Mouse (Mus musculus) stomach, embryonic 15.5 days (tissue): ENCODE measurements around the gene Hrh1. TPM values are rescaled to one million over a fixed set of nuclear protein-coding genes. Genes with fewer than 3 reads are reported as not detected.

Source experiments
- ATAC-seq: fragments of 200-750 bp; cut with Nextera tagmentation; 2 replicates; pipeline ENCODE4 v1.8.0; 2017; ENCODE audit warnings: low read depth, moderate number of reproducible peaks, moderate TSS enrichment; ENCODE audit not compliant: insufficient read depth, low FRiP score
- H3K27ac ChIP-seq: fragments of 300-500 bp; sonication (generic); 2 replicates; pipeline ENCODE4 v1.5.1; 2015; ENCODE audit warnings: mild to moderate bottlenecking, inconsistent platforms
- H3K27me3 ChIP-seq: fragments of 300-500 bp; sonication (generic); replicated peaks from 2 replicates; pipeline ENCODE4 v1.6.1; 2015; ENCODE audit warnings: inconsistent platforms
- H3K36me3 ChIP-seq: fragments of 300-500 bp; sonication (generic); 2 replicates; pipeline ENCODE4 v1.6.1; 2015; ENCODE audit warnings: inconsistent platforms
- H3K4me1 ChIP-seq: fragments of 300-500 bp; sonication (generic); 2 replicates; pipeline ENCODE4 v1.6.1; 2015; ENCODE audit warnings: inconsistent platforms
- H3K4me2 ChIP-seq: fragments of 300-500 bp; sonication (generic); 2 replicates; pipeline ENCODE4 v1.6.1; 2015; ENCODE audit warnings: mild to moderate bottlenecking, inconsistent platforms
- H3K4me3 ChIP-seq: fragments of 300-500 bp; sonication (generic); replicated peaks from 2 replicates; pipeline ENCODE4 v1.5.1; 2015; ENCODE audit warnings: inconsistent platforms
- H3K9ac ChIP-seq: fragments of 300-500 bp; sonication (generic); 2 replicates; pipeline ENCODE4 v1.6.1; 2015; ENCODE audit warnings: inconsistent platforms
- H3K9me3 ChIP-seq: fragments of 300-500 bp; sonication (generic); 2 replicates; pipeline ENCODE4 v1.6.1; 2016; ENCODE audit warnings: inconsistent platforms
- WGBS: fragments of 180-500 bp; shearing (Covaris S2); methylation state at CpG from one replicate; pipeline ENCODE4 v1.1.7; 2015; 5-methylcytosine and 5-hydroxymethylcytosine counted together
- polyA plus RNA-seq: library from polyadenylated mRNA; unstranded; fragments of >200 nt; fragmentation: Nextera tagmentation; extraction: Ambion mirVana; gene quantifications from 2 replicates; pipeline ENCODE4 v1.2.1, GENCODE M21; 2015

The Hrh1 gene
- polyA plus RNA-seq, 1 experiment from 2014 or later: 0.36 TPM

DNA sequence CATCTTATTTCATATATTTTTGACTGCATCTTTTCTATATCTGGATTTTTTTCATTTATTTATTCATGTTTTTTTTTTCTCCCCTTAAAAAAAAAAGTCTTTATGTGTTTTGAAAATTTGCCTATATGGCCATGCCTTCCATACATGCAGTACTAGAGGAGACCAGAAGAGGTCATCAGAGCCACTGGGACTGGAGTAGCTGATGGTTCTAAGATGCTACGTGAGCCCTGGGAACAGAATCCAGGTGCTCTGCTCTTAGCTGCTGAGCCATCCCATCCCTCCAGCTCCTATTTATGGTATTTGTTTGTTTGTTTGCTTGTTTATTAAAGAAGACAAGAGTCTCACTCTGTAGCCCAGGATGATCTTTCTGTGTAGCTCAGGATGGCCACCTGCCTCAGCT, 8.9 kb downstream of the Hrh1 start:
- Histone ChIP-seq H3K4me3 (no peak overlapping the region), H3K4me1 (peaks cover 8% of the 10 kb centered on the region; the same call in 1 of the 2 replicates), H3K9me3 (no peaks in the 10 kb centered on the region), H3K4me2 (no peak overlapping the region), H3K36me3 (no peaks in the 10 kb centered on the region), H3K9ac (no peak overlapping the region), H3K27ac (no peak overlapping the region), H3K27me3 (0 out of 2 replicates have a peak, but pooled peaks cover 6% of the 10 kb centered on the region)
- 54% methylated on average over 1 of the region's 1 CpGs for WGBS
- no peak for ATAC-seq

DNA sequence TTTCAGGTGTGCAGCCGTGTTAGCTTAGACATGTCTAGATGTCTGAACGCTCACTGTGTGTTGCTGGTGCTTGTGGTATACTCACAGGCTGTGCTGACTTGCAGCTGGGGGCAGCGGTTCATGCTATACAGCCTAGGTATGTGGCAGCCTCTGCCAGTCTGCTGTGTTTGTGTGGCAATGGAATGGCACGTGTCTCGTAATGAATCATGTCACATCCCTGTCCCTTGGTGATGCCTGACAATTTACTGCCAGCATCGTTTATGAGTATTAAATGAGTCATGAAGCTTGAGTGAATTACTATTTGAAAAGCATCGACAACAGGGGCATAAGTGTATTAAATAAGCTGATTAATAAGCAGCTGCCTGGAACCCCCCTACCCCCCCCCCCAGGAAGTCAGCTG, 9.3 kb downstream of the Hrh1 start:
- Histone ChIP-seq H3K9ac (no peak overlapping the region), H3K4me2 (no peak overlapping the region), H3K27me3 (0 out of 2 replicates have a peak, but pooled peaks cover 6% of the 10 kb centered on the region), H3K9me3 (no peaks in the 10 kb centered on the region), H3K27ac (no peak overlapping the region), H3K36me3 (no peaks in the 10 kb centered on the region), H3K4me1 (peaks cover 8% of the 10 kb centered on the region; the same call in 1 of the 2 replicates), H3K4me3 (no peak overlapping the region)
- 84% methylated on average over 7 of the region's 7 CpGs for WGBS
- ATAC-seq: no peak

DNA sequence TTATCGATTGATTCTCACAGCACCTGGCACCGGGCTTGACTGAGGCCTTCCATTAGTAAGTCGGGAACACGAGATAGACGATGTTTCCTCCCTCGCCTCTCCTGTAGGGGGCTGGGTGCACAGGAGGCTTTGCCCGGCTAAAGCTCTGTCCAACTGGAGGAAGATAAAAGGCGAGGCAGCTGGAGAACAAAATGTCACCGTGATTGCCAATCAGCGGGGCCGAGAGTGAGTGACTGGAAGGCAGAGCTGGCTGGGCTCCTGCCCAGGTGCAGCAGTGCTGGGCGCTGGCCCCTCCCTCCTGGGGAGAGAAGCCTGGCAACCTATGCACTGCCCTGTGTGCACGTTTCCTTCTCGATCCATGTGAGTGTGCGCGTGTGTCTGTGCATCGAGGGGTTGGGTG, 10.5 kb downstream of the Hrh1 start:
- peak; percentile 67; the same call in 1 of the 2 replicates for ATAC-seq
- WGBS: 37% methylated on average over 17 of the region's 17 CpGs
- H3K36me3 ChIP-seq: no peaks in the 10 kb centered on the region
- peaks cover 7% of the 10 kb centered on the region; the same call in 1 of the 2 replicates for H3K4me1 ChIP-seq
- no peak overlapping the region for H3K4me3 ChIP-seq
- no peaks in the 10 kb centered on the region for H3K9me3 ChIP-seq
- no peak overlapping the region for H3K9ac ChIP-seq
- H3K27ac ChIP-seq: no peak overlapping the region
- 0 out of 2 replicates have a peak, but pooled peaks cover 6% of the 10 kb centered on the region for H3K27me3 ChIP-seq
- H3K4me2 ChIP-seq: peak overlapping the region; percentile 19; the same call in 1 of the 2 replicates

DNA sequence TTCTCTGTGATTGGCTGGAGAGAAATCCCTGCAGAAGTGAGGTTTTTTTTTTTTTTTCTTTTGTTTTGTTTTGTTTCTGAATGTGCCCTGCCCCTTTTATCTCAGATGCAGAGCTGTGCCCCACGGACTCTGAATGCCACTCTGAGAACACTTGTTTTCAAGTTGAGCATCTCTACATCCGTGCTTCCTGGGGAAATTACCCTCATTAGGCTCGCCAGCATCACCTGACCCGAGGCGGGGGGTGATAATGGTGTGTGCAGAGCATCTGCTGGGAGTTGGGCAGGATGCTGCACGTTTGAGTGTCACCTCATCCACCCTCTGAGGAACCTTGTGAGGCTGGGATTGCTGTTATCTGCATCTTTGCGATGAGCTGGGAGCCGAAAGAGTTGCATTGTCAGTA, 14.2 kb downstream of the Hrh1 start:
- no peak overlapping the region for H3K4me3 ChIP-seq
- no peaks in the 10 kb centered on the region for H3K4me1 ChIP-seq
- 0 out of 2 replicates have a peak, but pooled peaks cover 6% of the 10 kb centered on the region for H3K27me3 ChIP-seq
- H3K9ac ChIP-seq: no peak overlapping the region
- H3K36me3 ChIP-seq: no peaks in the 10 kb centered on the region
- WGBS: 58% methylated on average over 8 of the region's 8 CpGs
- no peak overlapping the region for H3K27ac ChIP-seq
- no peaks in the 10 kb centered on the region for H3K9me3 ChIP-seq
- no peak for ATAC-seq
- no peak overlapping the region for H3K4me2 ChIP-seq

DNA sequence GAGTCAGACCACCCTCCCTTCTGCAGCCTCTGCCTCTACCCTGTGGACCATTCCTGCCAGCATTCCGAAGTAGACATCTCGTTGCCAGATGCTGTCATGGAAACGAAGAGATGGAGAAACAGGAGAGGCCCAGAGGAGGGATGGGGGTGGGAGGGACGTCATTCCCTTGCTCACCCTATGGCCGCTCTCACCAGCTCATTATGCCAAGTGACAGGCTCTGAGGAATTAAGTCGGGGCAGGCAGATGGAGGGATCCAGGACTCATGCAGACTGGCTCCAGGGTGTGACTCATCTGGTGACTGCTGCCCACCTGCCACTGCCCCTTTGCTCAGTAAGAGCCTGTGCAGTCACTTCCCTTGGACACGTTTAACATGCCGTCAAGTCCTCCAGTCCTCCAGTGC, 16.8 kb downstream of the Hrh1 start:
- Histone ChIP-seq H3K27me3 (no peaks in the 10 kb centered on the region), H3K4me2 (no peak overlapping the region), H3K9me3 (no peaks in the 10 kb centered on the region), H3K4me1 (no peaks in the 10 kb centered on the region), H3K36me3 (no peaks in the 10 kb centered on the region), H3K27ac (no peak overlapping the region), H3K4me3 (no peak overlapping the region), H3K9ac (no peak overlapping the region)
- 50% methylated on average over 8 of the region's 8 CpGs for WGBS
- ATAC-seq: no peak

DNA sequence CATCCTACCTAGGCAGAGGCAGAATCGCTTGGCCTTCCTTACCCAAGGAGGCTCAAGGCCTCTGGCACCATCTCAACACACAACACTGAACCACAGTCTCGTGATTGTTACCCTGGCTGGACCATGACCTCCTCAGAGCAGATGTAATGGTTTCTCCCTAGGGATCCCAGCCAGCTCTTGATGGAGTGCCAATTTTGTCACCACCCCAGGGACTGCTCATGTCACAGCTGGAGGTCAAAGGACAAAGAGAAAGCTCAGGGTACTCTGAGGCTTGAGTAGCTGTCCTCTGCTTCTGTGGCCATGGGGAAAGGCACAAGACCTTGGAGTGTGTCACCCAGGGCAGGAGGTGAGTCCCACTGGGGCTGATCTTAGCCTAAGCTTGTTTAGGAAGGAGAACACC, 20.3 kb downstream of the Hrh1 start:
- Histone ChIP-seq H3K4me1 (no peaks in the 10 kb centered on the region), H3K9ac (no peak overlapping the region), H3K27me3 (no peaks in the 10 kb centered on the region), H3K9me3 (no peaks in the 10 kb centered on the region), H3K4me2 (no peak overlapping the region), H3K4me3 (no peak overlapping the region), H3K27ac (no peak overlapping the region), H3K36me3 (no peaks in the 10 kb centered on the region)
- ATAC-seq: no peak
- 58% methylated on average over 2 of the region's 2 CpGs for WGBS

DNA sequence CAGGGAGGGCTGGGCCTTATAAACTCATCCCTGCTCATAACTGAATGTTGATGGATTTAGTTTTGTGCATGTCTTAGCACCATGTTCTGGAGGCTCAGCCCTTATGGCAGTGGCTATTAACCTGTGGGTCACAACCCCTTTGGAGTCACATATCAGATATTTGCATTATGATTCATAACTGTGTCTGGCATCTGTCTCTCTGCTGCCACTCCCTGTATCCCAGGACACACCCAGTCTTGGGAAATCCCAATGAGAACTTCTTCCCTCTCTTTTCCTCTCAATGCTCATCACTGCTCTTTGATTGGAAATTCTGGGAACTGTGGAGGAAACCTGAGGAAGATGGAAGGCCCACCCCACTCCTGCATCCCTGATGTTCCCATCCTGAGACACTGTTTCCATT, 23.3 kb downstream of the Hrh1 start:
- Histone ChIP-seq H3K4me1 (0 out of 2 replicates have a peak, but pooled peaks cover 3% of the 10 kb centered on the region), H3K27me3 (no peaks in the 10 kb centered on the region), H3K4me3 (no peak overlapping the region)

DNA sequence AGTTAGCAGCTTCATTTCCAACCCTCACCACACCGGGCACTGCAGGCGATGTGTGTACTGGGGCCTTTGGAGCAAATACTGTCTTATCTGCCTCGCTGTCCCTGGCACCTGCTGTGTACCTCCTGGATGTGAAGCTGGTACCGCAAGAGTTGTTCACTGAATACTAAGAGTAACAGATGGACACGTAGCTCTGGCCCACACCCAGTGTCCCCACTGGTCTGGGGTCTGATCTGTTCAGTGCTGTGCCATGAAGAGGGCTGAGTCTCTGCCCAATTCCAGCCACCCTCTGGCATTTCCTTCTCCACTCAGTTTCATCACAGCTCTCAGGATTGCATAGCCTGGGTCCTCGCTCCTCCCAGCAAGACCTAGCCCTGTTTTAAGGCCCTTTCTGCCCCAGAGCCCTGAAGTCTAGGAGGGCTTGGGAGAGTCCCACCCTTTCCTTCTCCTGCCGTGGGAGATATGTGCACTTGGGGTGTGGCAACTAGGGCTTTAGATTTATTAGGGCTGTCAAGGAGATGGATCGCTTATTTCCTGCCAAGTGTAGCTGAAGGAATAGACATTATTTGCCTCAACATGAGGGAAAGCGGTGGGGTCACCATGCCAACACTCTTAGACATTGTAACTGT, 25.4 kb downstream of the Hrh1 start:
- no peaks in the 10 kb centered on the region for H3K36me3 ChIP-seq
- 57% methylated on average over 9 of the region's 9 CpGs for WGBS
- H3K9ac ChIP-seq: no peak overlapping the region
- no peak overlapping the region for H3K4me2 ChIP-seq
- H3K4me1 ChIP-seq: 0 out of 2 replicates have a peak, but pooled peaks cover 3% of the 10 kb centered on the region
- no peak for ATAC-seq
- no peak overlapping the region for H3K4me3 ChIP-seq
- no peaks in the 10 kb centered on the region for H3K27me3 ChIP-seq
- no peak overlapping the region for H3K27ac ChIP-seq
- no peaks in the 10 kb centered on the region for H3K9me3 ChIP-seq

More for the DNA sequence above, 23.3 kb downstream of the Hrh1 start:
- ATAC-seq: no peak
- no peaks in the 10 kb centered on the region for H3K36me3 ChIP-seq
- no peak overlapping the region for H3K9ac ChIP-seq
- H3K9me3 ChIP-seq: no peaks in the 10 kb centered on the region
- H3K27ac ChIP-seq: no peak overlapping the region
- H3K4me2 ChIP-seq: no peak overlapping the region

DNA sequence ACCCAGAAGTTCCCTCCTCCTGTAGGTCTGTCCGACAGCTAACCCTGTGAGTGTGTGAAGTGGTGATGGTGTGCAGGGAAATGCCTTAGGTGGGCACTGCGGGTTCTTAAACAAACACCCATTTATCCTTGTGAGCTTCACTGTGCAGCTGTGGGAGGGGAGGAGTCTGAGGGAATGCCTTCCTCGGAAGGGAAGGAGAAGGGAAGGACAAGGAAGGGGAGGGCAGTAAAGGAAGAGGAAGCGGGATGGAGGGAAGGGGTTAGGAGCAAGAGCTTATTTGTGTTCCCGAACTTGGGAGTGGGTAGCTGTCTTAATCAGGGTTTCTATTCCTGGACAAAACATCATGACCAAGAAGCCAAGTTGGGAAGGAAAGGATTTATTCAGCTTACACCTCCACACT, 27.6 kb downstream of the Hrh1 start:
- H3K4me1 ChIP-seq: 0 out of 2 replicates have a peak, but pooled peaks cover 3% of the 10 kb centered on the region
- H3K4me3 ChIP-seq: no peak overlapping the region
- H3K27me3 ChIP-seq: no peaks in the 10 kb centered on the region
- WGBS: 26% methylated on average over 5 of the region's 5 CpGs
- H3K36me3 ChIP-seq: no peaks in the 10 kb centered on the region
- no peak overlapping the region for H3K27ac ChIP-seq
- H3K9me3 ChIP-seq: no peaks in the 10 kb centered on the region
- no peak for ATAC-seq
- no peak overlapping the region for H3K9ac ChIP-seq
- no peak overlapping the region for H3K4me2 ChIP-seq

DNA sequence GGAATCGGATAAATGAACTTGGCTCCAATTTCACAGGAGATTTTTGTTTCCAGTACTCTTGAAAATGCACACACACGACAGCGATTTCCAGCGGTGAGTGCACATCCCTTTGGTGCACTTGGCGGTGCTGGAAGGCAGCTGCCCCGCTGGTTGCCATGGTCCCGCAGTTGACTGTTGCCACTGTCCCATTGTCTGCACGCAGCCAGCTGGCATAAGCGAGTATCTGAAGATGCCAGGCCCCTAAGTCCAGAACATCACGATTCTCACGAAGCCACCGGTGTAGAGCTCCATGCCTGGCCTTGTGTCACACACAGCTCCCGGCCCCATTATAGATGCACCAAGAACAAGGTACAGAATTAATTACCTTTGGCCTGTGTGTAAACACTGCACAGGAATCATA, 29.9 kb downstream of the Hrh1 start:
- Histone ChIP-seq H3K9ac (no peak overlapping the region), H3K36me3 (no peaks in the 10 kb centered on the region), H3K9me3 (no peaks in the 10 kb centered on the region), H3K4me2 (no peak overlapping the region), H3K27me3 (no peaks in the 10 kb centered on the region), H3K4me1 (0 out of 2 replicates have a peak, but pooled peaks cover 3% of the 10 kb centered on the region), H3K4me3 (no peak overlapping the region), H3K27ac (no peak overlapping the region)
- 81% methylated on average over 13 of the region's 13 CpGs for WGBS
- ATAC-seq: no peak

DNA sequence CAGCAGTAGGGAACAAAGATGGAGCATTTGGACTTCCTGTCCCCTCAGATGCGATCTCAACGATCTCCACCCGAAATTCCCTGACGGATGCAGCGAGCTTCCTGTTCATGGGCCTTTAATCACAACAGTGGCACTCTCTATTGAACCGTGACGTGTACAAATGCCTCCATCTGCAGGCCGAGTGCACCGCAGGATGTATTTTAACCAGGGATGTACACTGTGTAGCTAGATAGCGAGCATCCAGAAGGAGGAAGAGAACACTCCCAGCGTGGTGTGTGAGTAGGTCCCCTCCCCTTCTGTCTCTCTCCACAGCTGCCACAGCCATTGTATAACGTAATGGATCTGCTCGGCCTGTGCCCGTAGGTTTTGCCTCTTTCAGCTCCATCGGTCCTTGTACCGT, 31.1 kb downstream of the Hrh1 start:
- Histone ChIP-seq H3K9ac (no peak overlapping the region), H3K4me1 (no peaks in the 10 kb centered on the region), H3K36me3 (no peaks in the 10 kb centered on the region), H3K27me3 (no peaks in the 10 kb centered on the region), H3K27ac (no peak overlapping the region), H3K4me2 (no peak overlapping the region), H3K9me3 (no peaks in the 10 kb centered on the region), H3K4me3 (no peak overlapping the region)
- WGBS: 67% methylated on average over 16 of the region's 16 CpGs
- ATAC-seq: no peak

DNA sequence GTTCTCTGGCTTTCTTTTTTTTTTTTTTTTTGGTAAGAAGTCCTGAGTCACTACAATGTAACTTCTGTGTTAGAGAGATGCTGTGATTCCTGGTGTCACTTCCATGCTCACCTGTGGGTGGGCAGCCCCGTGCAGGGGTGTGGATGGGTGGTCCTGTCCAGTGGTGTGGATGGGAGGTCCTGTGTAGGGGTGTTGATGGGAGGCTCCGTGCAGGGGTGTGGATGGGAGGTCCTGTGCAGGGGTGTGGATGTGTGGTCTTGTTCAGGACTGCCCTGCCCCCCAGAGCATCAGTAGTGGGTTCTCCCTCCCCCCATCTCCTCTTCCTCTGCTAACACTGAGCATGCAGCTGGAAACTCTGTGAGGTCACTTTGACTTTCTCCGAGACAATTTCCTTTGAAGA, 34.9 kb downstream of the Hrh1 start:
- Histone ChIP-seq H3K27ac (no peak overlapping the region), H3K36me3 (no peaks in the 10 kb centered on the region), H3K9ac (no peak overlapping the region), H3K4me3 (no peak overlapping the region), H3K4me2 (no peak overlapping the region), H3K9me3 (no peaks in the 10 kb centered on the region), H3K4me1 (no peaks in the 10 kb centered on the region), H3K27me3 (no peaks in the 10 kb centered on the region)
- 32% methylated on average over 3 of the region's 3 CpGs for WGBS
- no peak for ATAC-seq

DNA sequence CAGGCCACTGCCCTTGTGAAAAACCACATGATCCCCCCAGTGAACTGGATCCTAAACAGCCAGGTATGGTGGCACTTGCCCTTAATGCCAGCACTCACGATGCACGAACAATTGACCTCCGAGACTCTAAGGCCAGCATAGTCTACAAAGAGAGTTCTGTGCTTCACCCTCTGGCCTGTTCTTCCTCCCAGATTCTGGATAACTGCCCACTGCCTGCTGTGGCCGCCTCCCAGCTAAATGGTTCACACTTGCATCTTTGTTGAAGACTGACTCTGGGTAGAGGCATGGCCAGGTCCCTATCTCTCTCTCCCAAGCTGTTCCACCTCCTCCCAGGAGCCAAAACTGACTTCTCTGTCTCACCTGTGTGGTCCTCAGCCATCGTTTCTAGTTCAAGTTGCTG, 36.8 kb downstream of the Hrh1 start:
- Histone ChIP-seq H3K27ac (no peak overlapping the region), H3K9me3 (no peaks in the 10 kb centered on the region)
- ATAC-seq: no peak

More for the DNA sequence above, 36.8 kb downstream of the Hrh1 start:
- Histone ChIP-seq H3K4me3 (no peak overlapping the region), H3K27me3 (no peaks in the 10 kb centered on the region), H3K4me2 (no peak overlapping the region), H3K4me1 (no peaks in the 10 kb centered on the region), H3K36me3 (no peaks in the 10 kb centered on the region), H3K9ac (no peak overlapping the region)
- WGBS: 81% methylated on average over 5 of the region's 5 CpGs
